Mouse (Mus musculus): ENCODE data around the gene Art3. TPM values are rescaled to one million over a fixed set of nuclear protein-coding genes. Genes with fewer than 3 reads are reported as not detected.

Art3 gene
- 4.3 and 4.5 TPM in 2 replicates for polyA plus RNA-seq (2016; fragmentation: Nextera tagmentation; extraction: Ambion mirVana)

GRCm38 (mm10) chr5:92331635-92332338 is at the start of gene Art3:
Gene Art3, plus strand, starts transcription at chr5:92331827.
- Histone ChIP-seq H3K27ac (no peak within 1 kb of the TSS), H3K4me1 (replicated peaks) (peaks cover 5% of the 10 kb centered on the region; the same call in 1 of the 2 replicates), H3K27me3 (no peaks in the 10 kb centered on the region), H3K9ac (replicated peaks) (no peak within 1 kb of the TSS), H3K9me3 (no peaks in the 10 kb centered on the region), H3K4me2 (no peak within 1 kb of the TSS), H3K4me3 (replicated peaks) (no peak within 1 kb of the TSS), H3K36me3 (no peaks in the 10 kb centered on the region)
- WGBS: 91% methylated on average over 17 of the region's 17 CpGs
- no peak for ATAC-seq (ENCODE audit: insufficient number of reproducible peaks, insufficient read depth, low FRiP score, low TSS enrichment, low read depth)

DNA sequence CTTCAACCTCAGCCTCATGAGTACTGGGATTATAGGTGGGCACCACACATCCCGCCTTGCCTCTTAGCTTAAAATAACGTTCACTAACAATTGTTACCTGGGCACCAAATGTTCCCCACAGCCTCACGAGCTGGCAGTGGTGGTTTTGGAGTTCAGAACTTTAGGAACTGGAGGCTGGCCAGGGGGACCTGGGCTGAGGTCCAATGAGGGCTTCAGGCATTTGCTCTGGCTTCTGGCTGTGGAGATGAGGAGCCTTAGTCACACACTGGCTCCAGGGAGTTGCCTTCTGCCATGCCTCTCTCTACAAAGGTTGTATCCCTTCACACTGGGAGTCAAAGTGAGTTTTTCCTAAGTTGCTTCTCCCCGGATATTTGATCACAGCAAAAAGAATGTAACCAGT is 49.1 kb upstream of the Art3 start:
- Histone ChIP-seq H3K4me2 (no peak overlapping the region), H3K4me1 (replicated peaks) (0 out of 2 replicates have a peak, but pooled peaks cover 6% of the 10 kb centered on the region), H3K27ac (no peak overlapping the region), H3K27me3 (no peaks in the 10 kb centered on the region), H3K36me3 (peaks cover 32% of the 10 kb centered on the region), H3K9me3 (no peaks in the 10 kb centered on the region), H3K9ac (replicated peaks) (no peak overlapping the region), H3K4me3 (replicated peaks) (no peak overlapping the region)
- WGBS: 80% methylated on average over 4 of the region's 4 CpGs
- ATAC-seq (ENCODE audit: insufficient number of reproducible peaks, insufficient read depth, low FRiP score, low TSS enrichment, low read depth): no peak

DNA sequence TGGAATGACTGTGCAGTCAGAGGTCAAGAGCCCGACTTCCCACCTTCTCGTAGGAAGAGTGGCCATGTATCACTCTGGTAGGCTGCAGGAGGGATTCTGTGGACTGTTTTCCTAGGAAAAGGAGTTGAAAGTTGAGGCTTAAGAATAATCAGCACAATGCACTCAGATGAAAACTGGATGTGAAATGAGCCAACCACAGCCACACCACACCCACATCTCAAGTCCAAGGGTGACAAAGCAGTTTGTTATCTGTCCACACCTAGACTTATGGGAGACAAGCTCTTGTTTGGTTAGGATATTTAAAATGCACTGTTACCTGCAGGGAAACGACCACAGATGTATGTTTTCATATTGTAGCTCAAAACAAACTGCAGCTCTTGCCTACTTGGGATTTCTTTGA is 48.5 kb upstream of the Art3 start:
- Histone ChIP-seq H3K9me3 (no peaks in the 10 kb centered on the region), H3K9ac (replicated peaks) (no peak overlapping the region), H3K4me1 (replicated peaks) (0 out of 2 replicates have a peak, but pooled peaks cover 6% of the 10 kb centered on the region), H3K4me3 (replicated peaks) (no peak overlapping the region), H3K27me3 (no peaks in the 10 kb centered on the region), H3K27ac (no peak overlapping the region), H3K4me2 (no peak overlapping the region), H3K36me3 (peaks cover 37% of the 10 kb centered on the region)
- WGBS: 79% methylated on average over 3 of the region's 3 CpGs
- ATAC-seq (ENCODE audit: insufficient number of reproducible peaks, insufficient read depth, low FRiP score, low TSS enrichment, low read depth): no peak

- 91% methylated on average over 6 of the region's 6 CpGs for WGBS
- Histone ChIP-seq H3K4me2 (no peak overlapping the region), H3K9ac (replicated peaks) (no peak overlapping the region), H3K4me1 (replicated peaks) (no peaks in the 10 kb centered on the region), H3K36me3 (peaks cover 83% of the 10 kb centered on the region), H3K4me3 (replicated peaks) (no peak overlapping the region), H3K27me3 (no peaks in the 10 kb centered on the region), H3K27ac (no peak overlapping the region), H3K9me3 (no peaks in the 10 kb centered on the region)
- no peak for ATAC-seq (ENCODE audit: insufficient number of reproducible peaks, insufficient read depth, low FRiP score, low TSS enrichment, low read depth)
Measured at GRCm38 (mm10) chr5:92287840-92288239, 43.8 kb upstream of the Art3 start.

GRCm38 (mm10) chr5:92291652-92292414 is 39.8 kb upstream of the Art3 start:
- peaks cover 98% of the 10 kb centered on the region for H3K36me3 ChIP-seq
- H3K4me3 ChIP-seq (replicated peaks): no peak overlapping the region
- no peaks in the 10 kb centered on the region for H3K27me3 ChIP-seq
- H3K4me1 ChIP-seq (replicated peaks): no peaks in the 10 kb centered on the region
- no peaks in the 10 kb centered on the region for H3K9me3 ChIP-seq
- no peak overlapping the region for H3K27ac ChIP-seq
- no peak for ATAC-seq (ENCODE audit: insufficient number of reproducible peaks, insufficient read depth, low FRiP score, low TSS enrichment, low read depth)
- H3K9ac ChIP-seq (replicated peaks): no peak overlapping the region
- H3K4me2 ChIP-seq: no peak overlapping the region
- WGBS: 92% methylated on average over 6 of the region's 6 CpGs

DNA sequence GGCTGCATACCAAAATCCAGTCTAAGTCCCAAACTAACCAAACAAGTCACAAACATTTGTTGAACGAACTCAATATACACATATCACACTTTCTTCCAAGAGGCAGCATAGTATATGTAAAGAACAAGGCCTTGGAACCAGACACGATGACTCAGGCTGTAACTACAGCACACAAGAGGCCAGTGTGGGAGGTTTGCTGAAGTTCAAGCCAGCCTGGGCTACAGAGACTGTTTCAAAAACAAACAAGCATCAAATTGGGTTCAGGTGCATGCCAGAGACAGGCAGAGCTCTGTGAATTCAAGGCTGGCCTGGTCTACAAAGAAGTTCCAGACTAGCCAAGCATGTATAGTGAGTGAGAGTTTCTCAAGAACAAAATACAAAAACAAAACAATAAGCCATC is 37.1 kb upstream of the Art3 start:
- WGBS: 93% methylated on average over 2 of the region's 2 CpGs
- Histone ChIP-seq H3K9me3 (no peaks in the 10 kb centered on the region), H3K4me1 (replicated peaks) (no peaks in the 10 kb centered on the region), H3K27me3 (no peaks in the 10 kb centered on the region), H3K9ac (replicated peaks) (no peak overlapping the region), H3K4me3 (replicated peaks) (no peak overlapping the region), H3K27ac (no peak overlapping the region), H3K4me2 (no peak overlapping the region), H3K36me3 (peaks cover 96% of the 10 kb centered on the region)
- no peak for ATAC-seq (ENCODE audit: insufficient number of reproducible peaks, insufficient read depth, low FRiP score, low TSS enrichment, low read depth)

- Histone ChIP-seq H3K4me1 (replicated peaks) (no peaks in the 10 kb centered on the region), H3K9ac (replicated peaks) (no peak overlapping the region), H3K36me3 (peaks cover 94% of the 10 kb centered on the region), H3K9me3 (no peaks in the 10 kb centered on the region), H3K4me2 (no peak overlapping the region), H3K27ac (no peak overlapping the region), H3K27me3 (no peaks in the 10 kb centered on the region), H3K4me3 (replicated peaks) (no peak overlapping the region)
- 92% methylated on average over 13 of the region's 13 CpGs for WGBS
- ATAC-seq (ENCODE audit: insufficient number of reproducible peaks, insufficient read depth, low FRiP score, low TSS enrichment, low read depth): no peak
Measured at GRCm38 (mm10) chr5:92302149-92302840, 29.3 kb upstream of the Art3 start.

DNA sequence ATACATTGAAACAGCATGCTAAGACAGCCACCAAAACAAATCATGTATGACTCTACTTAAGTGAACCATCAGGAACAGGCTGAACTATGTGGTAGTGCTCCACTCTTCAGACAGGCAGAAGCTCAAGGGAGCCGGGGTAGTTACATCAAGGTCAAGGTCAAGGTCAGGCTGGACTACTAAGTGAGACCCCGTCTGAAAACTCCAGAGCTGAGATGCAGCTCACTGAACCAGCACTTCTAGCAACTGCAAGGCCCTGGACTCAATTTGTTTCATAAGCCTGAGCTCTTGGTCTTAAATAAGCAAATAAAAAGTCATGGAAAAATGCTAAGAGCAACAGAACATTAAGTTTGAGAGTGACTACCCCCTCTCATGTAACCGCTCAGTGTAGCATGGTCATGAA is 27.3 kb upstream of the Art3 start:
- no peaks in the 10 kb centered on the region for H3K9me3 ChIP-seq
- no peak overlapping the region for H3K27ac ChIP-seq
- H3K36me3 ChIP-seq: peaks cover 77% of the 10 kb centered on the region
- peaks cover 9% of the 10 kb centered on the region for H3K4me1 ChIP-seq (replicated peaks)
- no peak overlapping the region for H3K4me3 ChIP-seq (replicated peaks)
- no peak overlapping the region for H3K9ac ChIP-seq (replicated peaks)
- ATAC-seq (ENCODE audit: insufficient number of reproducible peaks, insufficient read depth, low FRiP score, low TSS enrichment, low read depth): no peak
- no peaks in the 10 kb centered on the region for H3K27me3 ChIP-seq
- 89% methylated on average over 3 of the region's 3 CpGs for WGBS
- no peak overlapping the region for H3K4me2 ChIP-seq

DNA sequence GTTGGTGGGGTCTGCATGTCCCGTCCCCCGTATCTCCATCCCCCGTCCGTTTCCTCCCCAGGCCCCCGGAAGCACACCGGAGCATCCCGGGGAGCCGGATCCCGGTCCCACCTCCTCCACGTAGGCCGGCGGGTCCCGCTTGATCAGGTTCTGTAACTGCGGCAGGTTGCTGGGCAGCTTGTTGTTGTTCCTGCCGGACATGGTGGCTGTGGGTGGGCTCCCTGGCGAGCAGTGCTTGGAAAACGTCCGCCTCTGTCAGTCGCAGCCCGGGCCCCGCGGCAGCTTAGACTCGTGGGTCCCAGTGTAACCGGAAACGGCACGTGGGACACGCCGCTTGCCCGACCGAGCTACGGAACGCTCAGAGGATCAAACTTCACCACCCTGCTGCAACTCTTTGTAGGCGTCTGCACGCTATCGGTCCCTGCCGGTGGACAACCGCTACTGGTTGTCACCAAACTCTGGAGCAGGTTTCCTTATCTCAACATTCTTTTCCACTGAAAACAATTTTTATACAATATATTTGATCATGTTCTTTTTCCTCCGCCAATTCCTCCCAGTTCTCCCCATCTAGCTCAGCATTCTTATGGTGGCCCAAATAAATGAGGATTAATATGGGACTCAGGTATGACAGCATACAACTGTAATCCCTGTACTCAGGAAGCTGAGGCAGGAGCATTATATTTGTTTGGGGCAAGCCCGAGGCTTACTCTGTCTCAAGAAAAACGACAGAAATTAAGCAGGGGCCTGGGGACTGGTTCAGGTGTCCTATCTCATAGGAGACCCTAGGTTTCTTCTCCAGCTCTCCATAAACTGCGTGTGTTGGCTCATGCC is 21.7 kb upstream of the Art3 start, which contains the start of gene Sdad1:
Sdad1 (minus strand) TSS at position 799 of the 831 bp plus-strand sequence.
- peak; percentile 91 for ATAC-seq (ENCODE audit: insufficient number of reproducible peaks, insufficient read depth, low FRiP score, low TSS enrichment, low read depth)
- Histone ChIP-seq H3K4me1 (replicated peaks) (peaks cover 9% of the 10 kb centered on the region), H3K36me3 (peaks cover 22% of the 10 kb centered on the region), H3K9ac (replicated peaks) (peak within 1 kb of the TSS; percentile 79), H3K9me3 (no peaks in the 10 kb centered on the region), H3K4me3 (replicated peaks) (peak within 1 kb of the TSS; percentile 89), H3K27me3 (no peaks in the 10 kb centered on the region), H3K27ac (peak within 1 kb of the TSS; percentile 56; the same call in 1 of the 2 replicates), H3K4me2 (peak within 1 kb of the TSS; percentile 76)
- WGBS: 2% methylated on average over 41 of the region's 41 CpGs

- H3K4me3 ChIP-seq (replicated peaks): no peak overlapping the region
- 15% methylated on average over 13 of the region's 13 CpGs for WGBS
Measured at GRCm38 (mm10) chr5:92312046-92312715, 19.4 kb upstream of the Art3 start.

More at GRCm38 (mm10) chr5:92312046-92312715, 19.4 kb upstream of the Art3 start:
- Histone ChIP-seq H3K27ac (no peak overlapping the region), H3K4me2 (0 out of 2 replicates have a peak overlapping the region, but pooled peaks have one; percentile 7), H3K4me1 (replicated peaks) (peaks cover 9% of the 10 kb centered on the region), H3K36me3 (no peaks in the 10 kb centered on the region; the same call in 1 of the 2 replicates), H3K27me3 (no peaks in the 10 kb centered on the region), H3K9me3 (no peaks in the 10 kb centered on the region), H3K9ac (replicated peaks) (no peak overlapping the region)
- ATAC-seq (ENCODE audit: insufficient number of reproducible peaks, insufficient read depth, low FRiP score, low TSS enrichment, low read depth): no peak

Measured in limb, embryonic 12.5 days (tissue).